Mouse (Mus musculus): ENCODE measurements at regions not wholly inside any gene's neighbourhood (a gene's known extent, or its start where the extent isn't known, plus 50 kb on each side); places are given as distances from the start of the nearest gene placed in this dataset.

DNA sequence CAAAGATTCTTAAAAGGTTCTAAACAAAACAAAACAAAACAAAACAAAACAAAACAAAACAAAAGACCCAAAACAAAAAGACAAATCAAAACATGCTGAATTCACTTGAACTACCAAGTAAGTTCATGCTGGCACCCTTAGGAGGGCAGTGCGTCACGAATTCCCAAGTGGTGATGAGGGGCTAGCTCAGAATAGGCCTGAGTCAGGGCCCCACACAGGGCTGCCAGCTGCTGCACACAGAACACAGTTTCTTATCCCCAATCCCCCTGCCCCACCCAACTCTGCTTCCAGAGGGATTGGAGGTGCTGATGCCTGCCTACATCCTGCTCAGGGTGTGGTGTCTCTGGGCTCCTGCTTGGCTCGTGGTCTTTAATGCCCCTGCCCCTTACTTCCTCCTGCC lies 80.3 kb upstream of the Lrpap1 start:
- Histone ChIP-seq H3K9me3 (ENCODE audit: control insufficient read depth, low read length) (no peaks in the 10 kb centered on the region), H3K4me3 (ENCODE audit: low read depth, low read length) (no peak overlapping the region), H3K4me1 (replicated peaks; ENCODE audit: control insufficient read depth, insufficient read depth, low read length) (no peaks in the 10 kb centered on the region), H3K27ac (ENCODE audit: low read depth, low read length) (no peak overlapping the region), H3K4me2 (replicated peaks; ENCODE audit: low read depth, low read length) (no peak overlapping the region), H3K9ac (ENCODE audit: low read depth, low read length) (no peak overlapping the region), H3K36me3 (ENCODE audit: control insufficient read depth, insufficient read depth, low read length) (no peaks in the 10 kb centered on the region), H3K27me3 (ENCODE audit: control insufficient read depth, insufficient read depth, low read length) (no peaks in the 10 kb centered on the region)
- DNase-seq (ENCODE audit: low spot score) = no peak
- ATAC-seq (ENCODE audit: low FRiP score) = no peak
- 69% methylated on average over 3 of the region's 3 CpGs for WGBS

DNA sequence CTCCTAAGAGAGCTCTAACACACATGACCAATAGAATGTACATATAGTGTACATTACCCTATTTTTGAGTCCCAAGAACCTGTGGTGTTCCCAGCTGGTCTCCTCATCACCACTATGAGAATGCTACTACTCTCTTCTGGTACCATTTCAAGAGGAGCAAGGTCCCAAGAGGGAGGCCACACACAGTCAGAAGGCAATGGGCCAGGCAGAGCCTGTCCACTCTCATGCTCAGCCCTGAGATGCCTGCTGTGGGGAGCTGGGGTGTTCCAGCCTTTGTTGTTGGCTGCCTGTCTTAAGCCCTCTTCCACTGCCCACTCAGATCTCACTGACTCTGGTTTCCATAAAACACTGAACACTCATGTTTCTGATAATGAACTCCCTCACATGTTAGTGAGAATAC lies 79.7 kb upstream of the Lrpap1 start:
- H3K9me3 ChIP-seq (ENCODE audit: control insufficient read depth, low read length) = no peaks in the 10 kb centered on the region
- H3K4me2 ChIP-seq (replicated peaks; ENCODE audit: low read depth, low read length) = no peak overlapping the region
- no peaks in the 10 kb centered on the region for H3K36me3 ChIP-seq (ENCODE audit: control insufficient read depth, insufficient read depth, low read length)
- H3K27me3 ChIP-seq (ENCODE audit: control insufficient read depth, insufficient read depth, low read length) = no peaks in the 10 kb centered on the region
- DNase-seq (ENCODE audit: low spot score) (no peak), ATAC-seq (ENCODE audit: low FRiP score) (no peak)
- no peak overlapping the region for H3K27ac ChIP-seq (ENCODE audit: low read depth, low read length)
- H3K4me1 ChIP-seq (replicated peaks; ENCODE audit: control insufficient read depth, insufficient read depth, low read length) = no peaks in the 10 kb centered on the region
- H3K4me3 ChIP-seq (ENCODE audit: low read depth, low read length) = no peak overlapping the region
- H3K9ac ChIP-seq (ENCODE audit: low read depth, low read length) = no peak overlapping the region

DNA sequence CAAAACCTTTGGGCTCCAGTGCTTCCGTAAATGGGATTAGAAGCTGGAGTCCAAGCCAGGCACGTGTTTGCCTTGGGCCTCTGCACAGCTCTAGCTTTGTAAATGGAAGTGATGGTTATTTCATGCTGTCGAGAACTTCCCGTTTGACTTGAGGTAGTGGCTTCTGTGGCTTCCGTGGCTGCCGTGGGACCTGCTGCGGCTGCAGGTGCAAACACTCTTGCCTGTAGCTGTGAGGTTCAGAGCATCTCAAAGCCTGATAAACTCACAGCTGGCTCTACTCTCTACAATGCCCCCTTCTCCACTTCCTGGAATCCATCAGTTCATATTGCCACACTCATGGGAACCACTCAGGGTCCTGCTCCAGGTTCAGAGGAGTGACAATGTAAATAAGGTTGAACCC lies 77.9 kb upstream of the Lrpap1 start:
- no peak overlapping the region for H3K4me2 ChIP-seq (replicated peaks; ENCODE audit: low read depth, low read length)
- 88% methylated on average over 7 of the region's 7 CpGs for WGBS

DNA sequence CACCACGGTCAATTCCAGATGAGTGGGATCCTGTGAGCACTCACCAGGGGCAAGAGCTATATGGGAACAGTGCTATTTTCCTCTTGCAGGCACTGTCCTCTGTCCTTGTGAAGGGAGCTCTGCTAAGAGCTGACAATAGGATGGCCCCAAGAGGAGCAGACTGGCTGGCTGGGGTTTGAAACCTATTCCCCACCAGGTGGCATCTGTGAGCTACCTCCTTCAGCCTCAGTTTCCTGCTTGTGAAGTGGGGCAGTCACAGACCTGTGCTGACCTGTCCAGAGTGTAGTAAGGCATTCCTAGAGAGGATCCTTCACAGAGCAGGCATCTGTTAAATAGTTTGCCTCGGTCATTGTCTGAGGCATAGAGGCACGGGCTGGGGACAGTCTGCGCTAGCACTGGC lies 71.8 kb upstream of the Lrpap1 start:
- Histone ChIP-seq H3K4me1 (replicated peaks; ENCODE audit: control insufficient read depth, insufficient read depth, low read length) (no peaks in the 10 kb centered on the region), H3K9me3 (ENCODE audit: control insufficient read depth, low read length) (no peaks in the 10 kb centered on the region), H3K9ac (ENCODE audit: low read depth, low read length) (no peak overlapping the region), H3K27me3 (ENCODE audit: control insufficient read depth, insufficient read depth, low read length) (no peaks in the 10 kb centered on the region), H3K4me3 (ENCODE audit: low read depth, low read length) (no peak overlapping the region), H3K27ac (ENCODE audit: low read depth, low read length) (no peak overlapping the region), H3K36me3 (ENCODE audit: control insufficient read depth, insufficient read depth, low read length) (no peaks in the 10 kb centered on the region), H3K4me2 (replicated peaks; ENCODE audit: low read depth, low read length) (no peak overlapping the region)
- ATAC-seq (ENCODE audit: low FRiP score) (no peak), DNase-seq (ENCODE audit: low spot score) (peak; percentile 30)
- WGBS = 73% methylated on average over 4 of the region's 4 CpGs

More for the DNA sequence above, 77.9 kb upstream of the Lrpap1 start:
- Histone ChIP-seq H3K4me1 (replicated peaks; ENCODE audit: control insufficient read depth, insufficient read depth, low read length) (no peaks in the 10 kb centered on the region), H3K4me3 (ENCODE audit: low read depth, low read length) (no peak overlapping the region), H3K27me3 (ENCODE audit: control insufficient read depth, insufficient read depth, low read length) (no peaks in the 10 kb centered on the region), H3K36me3 (ENCODE audit: control insufficient read depth, insufficient read depth, low read length) (no peaks in the 10 kb centered on the region), H3K9ac (ENCODE audit: low read depth, low read length) (no peak overlapping the region), H3K9me3 (ENCODE audit: control insufficient read depth, low read length) (no peaks in the 10 kb centered on the region), H3K27ac (ENCODE audit: low read depth, low read length) (no peak overlapping the region)
- no peak for DNase-seq (ENCODE audit: low spot score)
- ATAC-seq (ENCODE audit: low FRiP score) = no peak

DNA sequence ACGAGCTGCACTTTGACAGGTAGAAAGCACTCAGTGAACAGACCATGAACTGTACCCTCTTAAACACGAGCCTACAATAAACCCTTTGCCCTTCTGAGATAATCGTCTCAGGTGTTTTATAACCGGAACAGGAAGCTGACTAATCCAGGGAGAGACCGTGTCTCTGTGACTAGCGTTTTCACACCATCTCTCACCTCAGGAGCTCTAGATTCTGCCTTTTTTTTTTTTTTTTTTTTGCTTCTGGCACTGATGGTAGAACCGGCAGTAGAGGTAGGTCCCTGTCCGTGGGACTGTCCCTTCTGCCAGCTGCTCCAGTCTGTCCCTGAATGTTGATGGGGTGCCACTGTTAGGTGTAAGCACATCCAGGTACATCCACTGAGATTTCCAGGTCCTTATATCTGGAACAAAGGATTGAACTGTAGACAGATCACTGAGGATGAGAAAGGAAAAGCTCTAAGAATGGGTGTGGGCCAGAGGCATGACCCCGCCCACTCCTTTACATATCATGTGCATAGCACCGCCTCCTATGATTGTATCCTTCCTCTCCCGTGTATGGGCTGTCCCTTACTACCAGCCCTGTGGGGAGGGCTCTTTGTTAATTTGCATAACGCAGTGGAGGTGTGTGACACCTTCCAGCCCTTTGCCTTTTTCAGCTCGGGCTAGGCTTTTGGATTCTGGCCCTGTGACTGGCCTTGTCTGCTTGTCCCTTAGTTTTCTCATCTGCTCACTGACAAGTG lies 70.7 kb upstream of the Lrpap1 start:
- H3K36me3 ChIP-seq (ENCODE audit: control insufficient read depth, insufficient read depth, low read length) = no peaks in the 10 kb centered on the region
- H3K9me3 ChIP-seq (ENCODE audit: control insufficient read depth, low read length) = no peaks in the 10 kb centered on the region
- DNase-seq (ENCODE audit: low spot score) (no peak), ATAC-seq (ENCODE audit: low FRiP score) (no peak)
- no peaks in the 10 kb centered on the region for H3K4me1 ChIP-seq (replicated peaks; ENCODE audit: control insufficient read depth, insufficient read depth, low read length)
- H3K27ac ChIP-seq (ENCODE audit: low read depth, low read length) = no peak overlapping the region
- H3K27me3 ChIP-seq (ENCODE audit: control insufficient read depth, insufficient read depth, low read length) = no peaks in the 10 kb centered on the region
- H3K4me2 ChIP-seq (replicated peaks; ENCODE audit: low read depth, low read length) = no peak overlapping the region
- 57% methylated on average over 13 of the region's 13 CpGs for WGBS
- no peak overlapping the region for H3K9ac ChIP-seq (ENCODE audit: low read depth, low read length)
- H3K4me3 ChIP-seq (ENCODE audit: low read depth, low read length) = no peak overlapping the region

DNA sequence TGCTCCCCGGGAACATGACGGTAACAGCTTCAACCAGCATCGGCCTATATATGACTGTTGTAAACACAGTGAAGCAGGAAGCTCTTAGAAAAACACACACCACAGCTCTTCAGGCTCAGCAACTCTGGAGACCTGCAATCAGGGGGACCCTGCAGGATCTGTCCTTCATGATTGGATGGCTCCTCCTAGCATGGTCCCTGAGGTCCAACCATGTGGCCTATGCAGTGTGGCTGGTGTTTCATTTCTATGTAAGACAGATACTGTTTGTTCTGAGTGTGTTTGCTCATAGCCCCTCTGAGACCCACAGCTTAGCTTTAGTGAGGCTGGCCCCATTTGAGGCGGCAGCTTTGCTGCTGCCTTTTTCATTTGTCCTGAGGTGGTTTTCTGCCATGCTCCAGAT lies 68.8 kb upstream of the Lrpap1 start:
- no peak for ATAC-seq (ENCODE audit: low FRiP score)
- Histone ChIP-seq H3K27ac (ENCODE audit: low read depth, low read length) (no peak overlapping the region), H3K36me3 (ENCODE audit: control insufficient read depth, insufficient read depth, low read length) (no peaks in the 10 kb centered on the region), H3K9ac (ENCODE audit: low read depth, low read length) (no peak overlapping the region), H3K4me3 (ENCODE audit: low read depth, low read length) (no peak overlapping the region), H3K4me1 (replicated peaks; ENCODE audit: control insufficient read depth, insufficient read depth, low read length) (no peaks in the 10 kb centered on the region), H3K27me3 (ENCODE audit: control insufficient read depth, insufficient read depth, low read length) (no peaks in the 10 kb centered on the region), H3K4me2 (replicated peaks; ENCODE audit: low read depth, low read length) (no peak overlapping the region), H3K9me3 (ENCODE audit: control insufficient read depth, low read length) (no peaks in the 10 kb centered on the region)
- DNase-seq (ENCODE audit: low spot score) = no peak
- 74% methylated on average over 4 of the region's 4 CpGs for WGBS

DNA sequence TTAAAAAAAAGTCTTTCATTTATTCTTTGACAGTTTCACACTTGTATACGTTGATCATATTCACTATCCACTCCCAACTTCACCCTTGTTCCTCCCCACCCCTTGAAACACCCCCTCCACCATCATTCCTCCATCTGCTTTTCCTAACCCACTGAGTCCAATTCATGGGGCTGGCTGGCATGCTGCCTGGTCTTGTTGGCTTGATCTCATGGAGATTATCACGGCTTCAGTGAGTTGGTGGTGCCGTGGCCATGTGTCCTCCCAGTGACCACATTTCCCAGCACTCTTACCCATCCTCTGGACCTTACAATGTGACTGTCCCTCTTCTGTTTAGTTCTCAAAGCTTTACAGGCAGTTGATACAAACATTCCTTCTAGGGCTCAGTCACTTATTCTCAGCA lies 65.8 kb upstream of the Lrpap1 start:
- H3K9me3 ChIP-seq (ENCODE audit: control insufficient read depth, low read length) = no peaks in the 10 kb centered on the region
- WGBS = 86% methylated on average over 3 of the region's 3 CpGs
- no peaks in the 10 kb centered on the region for H3K4me1 ChIP-seq (replicated peaks; ENCODE audit: control insufficient read depth, insufficient read depth, low read length)
- ATAC-seq (ENCODE audit: low FRiP score) (no peak), DNase-seq (ENCODE audit: low spot score) (no peak)
- no peaks in the 10 kb centered on the region for H3K27me3 ChIP-seq (ENCODE audit: control insufficient read depth, insufficient read depth, low read length)
- no peak overlapping the region for H3K4me2 ChIP-seq (replicated peaks; ENCODE audit: low read depth, low read length)
- H3K36me3 ChIP-seq (ENCODE audit: control insufficient read depth, insufficient read depth, low read length) = no peaks in the 10 kb centered on the region
- no peak overlapping the region for H3K9ac ChIP-seq (ENCODE audit: low read depth, low read length)
- no peak overlapping the region for H3K4me3 ChIP-seq (ENCODE audit: low read depth, low read length)
- H3K27ac ChIP-seq (ENCODE audit: low read depth, low read length) = no peak overlapping the region

DNA sequence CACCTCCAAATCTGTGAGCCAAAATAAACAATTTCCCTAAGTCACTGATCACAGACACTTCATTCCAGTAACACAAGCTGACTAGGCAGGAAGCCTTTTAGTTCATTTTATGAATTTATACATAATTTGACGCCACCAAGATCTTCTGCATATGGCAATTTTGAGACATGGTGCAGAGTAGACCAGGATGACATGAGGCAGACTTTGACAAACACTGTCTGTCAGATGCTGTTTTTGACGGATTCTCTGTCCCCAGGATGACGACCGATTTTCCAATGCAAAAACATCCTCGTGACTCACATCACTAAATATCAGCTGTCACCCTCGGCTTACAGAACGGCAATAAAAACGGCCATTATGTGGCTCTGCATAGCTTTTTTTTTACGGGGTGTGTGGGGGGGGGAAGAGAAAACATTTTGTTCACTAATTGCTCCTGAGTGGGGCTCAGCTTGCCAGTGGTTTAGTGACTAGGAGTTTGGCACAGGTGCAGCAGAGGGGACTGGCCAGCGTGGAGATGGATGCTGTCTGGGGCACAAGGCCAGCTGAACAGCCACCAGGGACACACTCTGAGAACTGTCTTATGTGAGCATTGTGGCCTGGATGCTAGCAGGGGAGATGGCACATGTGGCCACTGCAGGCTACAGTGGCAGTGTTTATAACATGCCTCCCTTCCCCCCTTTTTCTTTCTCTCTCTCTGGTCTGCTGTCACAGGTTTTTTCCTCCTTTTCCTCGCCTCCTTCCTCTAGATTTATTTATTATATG lies 65.0 kb upstream of the Lrpap1 start:
- no peak overlapping the region for H3K27ac ChIP-seq (ENCODE audit: low read depth, low read length)
- ATAC-seq (ENCODE audit: low FRiP score) (no peak), DNase-seq (ENCODE audit: low spot score) (no peak)
- no peaks in the 10 kb centered on the region for H3K36me3 ChIP-seq (ENCODE audit: control insufficient read depth, insufficient read depth, low read length)
- no peaks in the 10 kb centered on the region for H3K9me3 ChIP-seq (ENCODE audit: control insufficient read depth, low read length)
- 80% methylated on average over 11 of the region's 11 CpGs for WGBS
- no peaks in the 10 kb centered on the region for H3K4me1 ChIP-seq (replicated peaks; ENCODE audit: control insufficient read depth, insufficient read depth, low read length)
- H3K4me2 ChIP-seq (replicated peaks; ENCODE audit: low read depth, low read length) = no peak overlapping the region
- H3K27me3 ChIP-seq (ENCODE audit: control insufficient read depth, insufficient read depth, low read length) = no peaks in the 10 kb centered on the region
- H3K4me3 ChIP-seq (ENCODE audit: low read depth, low read length) = no peak overlapping the region
- H3K9ac ChIP-seq (ENCODE audit: low read depth, low read length) = no peak overlapping the region

All from hindbrain, embryonic 11.5 days (tissue).